Mouse (Mus musculus): ENCODE results near the gene Tmprss11d. TPM values are rescaled to one million over a fixed set of nuclear protein-coding genes. Genes with fewer than 3 reads are reported as not detected.

Gene Tmprss11d
- total RNA-seq (2012; rRNA removed): not detected in 2 replicates
- 0.08 TPM in 1 of 2 replicates, not detected in the other for total RNA-seq (2014; rRNA removed)
- polyA plus RNA-seq (2012; ENCODE audit: insufficient read length, low read depth): not detected in 2 replicates

DNA sequence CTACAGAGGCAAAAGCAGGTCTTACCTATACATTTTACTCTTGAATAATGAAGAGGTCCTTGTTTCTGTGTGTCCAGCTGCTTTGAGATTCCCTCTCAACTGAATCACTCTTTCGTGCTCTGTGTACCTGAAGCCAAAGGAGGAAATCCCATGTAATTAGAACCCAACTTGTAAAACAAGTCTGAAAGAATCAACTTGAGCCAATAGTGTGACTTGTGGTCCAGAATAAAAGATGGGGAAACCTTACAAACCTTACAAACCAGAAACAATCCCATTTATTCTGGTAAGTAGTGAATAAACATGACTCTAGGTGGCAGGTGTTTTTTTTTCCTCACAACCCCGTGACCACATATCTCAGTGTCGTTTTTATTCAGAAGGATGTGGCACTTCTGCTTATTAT, at the start of gene Tmprss11d:
Tmprss11d (minus strand) TSS at position 101 of the 400 bp plus-strand sequence.
- no peaks in the 10 kb centered on the region for H3K27me3 ChIP-seq (replicated peaks)
- dilution Hi-C loops (cut with MboI; ENCODE audit: extremely low pct_ligation_motif_present, extremely low pct_unique_long_range_greater_than_20kb, low sequenced_read_pairs): no loop called here

DNA sequence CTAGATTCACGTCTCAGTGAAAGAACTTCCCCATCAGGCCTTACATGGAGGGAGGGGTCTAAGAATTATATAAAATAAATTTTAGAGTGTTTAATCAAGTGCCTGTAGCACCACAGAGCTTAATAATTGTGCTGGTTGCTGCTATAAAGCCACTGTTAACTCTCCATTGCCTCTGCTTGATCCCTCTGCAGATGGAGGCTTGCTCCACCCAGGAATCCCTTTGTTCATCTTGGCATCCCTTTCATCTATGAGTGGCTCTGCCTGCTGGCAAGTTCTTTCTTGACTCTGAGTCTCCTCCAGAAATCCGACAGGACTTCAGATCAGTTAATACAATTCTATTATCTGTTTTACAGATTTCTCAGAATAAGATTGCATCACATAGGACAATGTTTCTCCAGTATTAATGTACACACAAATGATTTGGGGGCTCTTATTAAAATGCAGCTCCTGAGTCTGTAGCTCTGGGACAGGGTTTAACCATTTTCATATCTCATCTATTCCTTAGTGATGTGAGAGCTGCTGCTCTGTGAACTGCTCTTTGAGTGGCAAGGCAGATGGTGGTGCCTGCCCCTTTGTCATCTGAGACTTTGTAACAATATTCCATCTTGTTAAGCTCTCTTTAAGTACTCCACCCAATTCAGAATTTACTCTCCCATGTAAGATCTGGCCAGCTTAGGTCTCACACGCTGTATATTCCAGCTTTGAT, 48.3 kb upstream of the Tmprss11d start:
- in situ Hi-C loops (cut with MboI; ENCODE audit: low pct_ligation_motif_present, low pct_unique_long_range_greater_than_20kb, low sequenced_read_pairs): loop anchor here (25.0 kb wide), 1 partner anchor 234 kb away; the partner anchor contains the start of gene Gnrhr
- H3K27me3 ChIP-seq (replicated peaks): no peaks in the 10 kb centered on the region

More for the DNA sequence above, at the start of gene Tmprss11d:
- Histone ChIP-seq H3K9me3 (replicated peaks; ENCODE audit: low read length) (no peaks in the 10 kb centered on the region), H3K4me2 (ENCODE audit: insufficient read depth, low read depth, poor library complexity, severe bottlenecking) (no peak within 1 kb of the TSS), H3K4me3 (replicated peaks in 1 of 3; ENCODE audit: low read depth in 2 of 3, low read length in 2 of 3, poor library complexity in 1 of 3) (no peak within 1 kb of the TSS), H3K36me3 (replicated peaks in 1 of 2; ENCODE audit: control insufficient read depth in 1 of 2, insufficient read depth in 1 of 2, low read length in 1 of 2) (no peaks in the 10 kb centered on the region), H3K27ac (ENCODE audit: insufficient read depth, low read depth) (no peak within 1 kb of the TSS), H3K79me2 (replicated peaks; ENCODE audit: control insufficient read depth, extremely low read depth, insufficient read depth, poor library complexity, severe bottlenecking) (no peaks in the 10 kb centered on the region), H3K9ac (ENCODE audit: insufficient read depth, low read depth) (no peak within 1 kb of the TSS), H3K4me1 (ENCODE audit: control insufficient read depth in 1 of 2, insufficient read depth in 2 of 2) (no peaks in the 10 kb centered on the region)
- DNase-seq (ENCODE audit: extremely low read depth): no peak
- in situ Hi-C loops (cut with MboI; ENCODE audit: low pct_ligation_motif_present, low pct_unique_long_range_greater_than_20kb, low sequenced_read_pairs): no loop called here
- TF ChIP-seq POLR2A (IDR thresholded peaks at IDR 0.05; ENCODE audit: low read depth, low read length) (no peak), SMC3 (IDR thresholded peaks at IDR 0.05; ENCODE audit: low read depth, low read length) (no peak), ZNF384 (IDR thresholded peaks at IDR 0.05; ENCODE audit: low read depth, low read length) (no peak), UBTF (IDR thresholded peaks at IDR 0.05; ENCODE audit: low read depth, low read length) (no peak)

DNA sequence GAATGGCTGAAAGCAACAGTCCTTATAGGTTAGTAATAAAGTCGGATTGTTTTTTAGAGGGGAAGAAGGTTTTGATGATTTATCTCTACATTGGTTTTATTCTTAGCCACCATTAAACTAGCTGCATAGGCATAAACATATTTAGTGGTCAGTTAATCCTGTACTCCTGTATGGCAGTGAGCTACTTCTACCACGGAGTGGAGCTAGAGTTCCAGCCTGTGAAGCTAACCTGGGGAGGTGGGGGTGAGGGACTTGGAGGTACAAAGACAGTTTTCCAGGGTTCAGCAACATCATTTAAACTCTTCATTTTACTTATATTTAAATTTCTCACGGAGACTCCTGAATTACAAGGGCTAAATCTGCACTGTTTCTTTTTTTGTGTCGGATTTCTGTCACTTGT, 46.3 kb upstream of the Tmprss11d start:
- dilution Hi-C loops (cut with MboI; ENCODE audit: extremely low pct_ligation_motif_present, extremely low pct_unique_long_range_greater_than_20kb, low sequenced_read_pairs): no loop called here
- Histone ChIP-seq H3K79me2 (replicated peaks; ENCODE audit: control insufficient read depth, extremely low read depth, insufficient read depth, poor library complexity, severe bottlenecking) (no peaks in the 10 kb centered on the region), H3K4me2 (ENCODE audit: insufficient read depth, low read depth, poor library complexity, severe bottlenecking) (peak overlapping the region; percentile 50; the same call in 1 of the 2 replicates), H3K9ac (ENCODE audit: insufficient read depth, low read depth) (no peak overlapping the region), H3K9me3 (replicated peaks; ENCODE audit: low read length) (no peaks in the 10 kb centered on the region), H3K27me3 (replicated peaks) (no peaks in the 10 kb centered on the region), H3K27ac (ENCODE audit: insufficient read depth, low read depth) (no peak overlapping the region), H3K36me3 (replicated peaks in 1 of 2; ENCODE audit: control insufficient read depth in 1 of 2, insufficient read depth in 1 of 2, low read length in 1 of 2) (no peaks in the 10 kb centered on the region), H3K4me1 (ENCODE audit: control insufficient read depth in 1 of 2, insufficient read depth in 2 of 2) (no peaks in the 10 kb centered on the region), H3K4me3 (replicated peaks in 1 of 3; ENCODE audit: low read depth in 2 of 3, low read length in 2 of 3, poor library complexity in 1 of 3) (no peak overlapping the region)
- peak; percentile 14 for DNase-seq (ENCODE audit: extremely low read depth)
- in situ Hi-C loops (cut with MboI; ENCODE audit: low pct_ligation_motif_present, low pct_unique_long_range_greater_than_20kb, low sequenced_read_pairs): loop anchor here (25.0 kb wide), 1 partner anchor 232 kb away; the partner anchor contains the start of gene Gnrhr
- TF ChIP-seq MXI1 (IDR thresholded peaks at IDR 0.05; ENCODE audit: low read depth, low read length): no peak
- TF ChIP-seq KAT2A (IDR thresholded peaks at IDR 0.05; ENCODE audit: insufficient replicate concordance, low read length): no peak
- TF ChIP-seq MEF2A (IDR thresholded peaks at IDR 0.05; ENCODE audit: borderline replicate concordance, low read depth, low read length): no peak
- no peak for TF ChIP-seq USF1 (IDR thresholded peaks at IDR 0.05; ENCODE audit: low read depth, low read length)
- TF ChIP-seq MAZ (IDR thresholded peaks at IDR 0.05; ENCODE audit: low read depth, low read length): peak; percentile 93
- TF ChIP-seq USF2 (conservative IDR thresholded peaks at IDR 0.05; ENCODE audit: low read depth, low read length): no peak
- TF ChIP-seq ZKSCAN1 (IDR thresholded peaks at IDR 0.05; ENCODE audit: borderline replicate concordance, low read depth, low read length): no peak
- no peak for TF ChIP-seq MAFK (IDR thresholded peaks at IDR 0.05; ENCODE audit: insufficient replicate concordance, low read length)
- TF ChIP-seq ZMIZ1 (IDR thresholded peaks at IDR 0.05; ENCODE audit: low read depth, low read length): no peak
- TF ChIP-seq JUN (IDR thresholded peaks at IDR 0.05; ENCODE audit: insufficient read depth, low read depth, low read length): no peak
- TF ChIP-seq TCF12 (IDR thresholded peaks at IDR 0.05; ENCODE audit: low read depth, low read length): no peak
- TF ChIP-seq PAX5 (IDR thresholded peaks at IDR 0.05; ENCODE audit: low read length): no peak
- TF ChIP-seq JUND (conservative IDR thresholded peaks at IDR 0.05; ENCODE audit: low read depth, low read length): no peak
- TF ChIP-seq SIN3A (IDR thresholded peaks at IDR 0.05; ENCODE audit: low read length): no peak
- TF ChIP-seq RCOR1 (conservative IDR thresholded peaks at IDR 0.05; ENCODE audit: low read depth, low read length): no peak
- TF ChIP-seq BHLHE40 (IDR thresholded peaks at IDR 0.05; ENCODE audit: low read depth, low read length): no peak
- TF ChIP-seq POLR2AphosphoS2 (IDR thresholded peaks at IDR 0.05; ENCODE audit: low read depth, low read length): no peak

More for the DNA sequence above, 48.3 kb upstream of the Tmprss11d start:
- H3K36me3 ChIP-seq (replicated peaks in 1 of 2; ENCODE audit: control insufficient read depth in 1 of 2, insufficient read depth in 1 of 2, low read length in 1 of 2): no peaks in the 10 kb centered on the region
- no peak for TF ChIP-seq POLR2A (IDR thresholded peaks at IDR 0.05; ENCODE audit: low read depth, low read length)
- TF ChIP-seq NRF1 (IDR thresholded peaks at IDR 0.05; ENCODE audit: low read depth, low read length): no peak
- TF ChIP-seq USF1 (IDR thresholded peaks at IDR 0.05; ENCODE audit: low read depth, low read length): no peak
- no peak for TF ChIP-seq RCOR1 (conservative IDR thresholded peaks at IDR 0.05; ENCODE audit: low read depth, low read length)
- TF ChIP-seq POLR2AphosphoS2 (IDR thresholded peaks at IDR 0.05; ENCODE audit: low read depth, low read length): no peak
- no peak for TF ChIP-seq TBP (conservative IDR thresholded peaks at IDR 0.05; ENCODE audit: low read depth, low read length)
- no peak for TF ChIP-seq MAX (IDR thresholded peaks at IDR 0.05; ENCODE audit: low read length)
- no peak for TF ChIP-seq UBTF (IDR thresholded peaks at IDR 0.05; ENCODE audit: low read depth, low read length)
- no peak for TF ChIP-seq E2F4 (IDR thresholded peaks at IDR 0.05; ENCODE audit: insufficient replicate concordance, low read depth, low read length)
- no peak for TF ChIP-seq NELFE (IDR thresholded peaks at IDR 0.05; ENCODE audit: low read depth, low read length)
- DNase-seq (ENCODE audit: extremely low read depth): no peak
- no peak overlapping the region for H3K4me3 ChIP-seq (replicated peaks in 1 of 3; ENCODE audit: low read depth in 2 of 3, low read length in 2 of 3, poor library complexity in 1 of 3)
- no peaks in the 10 kb centered on the region for H3K4me1 ChIP-seq (ENCODE audit: control insufficient read depth in 1 of 2, insufficient read depth in 2 of 2)
- no peak overlapping the region for H3K9ac ChIP-seq (ENCODE audit: insufficient read depth, low read depth)
- no peak overlapping the region for H3K4me2 ChIP-seq (ENCODE audit: insufficient read depth, low read depth, poor library complexity, severe bottlenecking)
- H3K79me2 ChIP-seq (replicated peaks; ENCODE audit: control insufficient read depth, extremely low read depth, insufficient read depth, poor library complexity, severe bottlenecking): no peaks in the 10 kb centered on the region
- no peaks in the 10 kb centered on the region for H3K9me3 ChIP-seq (replicated peaks; ENCODE audit: low read length)
- dilution Hi-C loops (cut with MboI; ENCODE audit: extremely low pct_ligation_motif_present, extremely low pct_unique_long_range_greater_than_20kb, low sequenced_read_pairs): no loop called here
- H3K27ac ChIP-seq (ENCODE audit: insufficient read depth, low read depth): no peak overlapping the region
